Mouse (Mus musculus): ENCODE measurements around the gene Neurod2. TPM values are rescaled to one million over a fixed set of nuclear protein-coding genes. Genes with fewer than 3 reads are reported as not detected.

Neurod2 gene
- polyA plus RNA-seq, 1 experiment from 2014 or later, result 0.13 TPM

DNA sequence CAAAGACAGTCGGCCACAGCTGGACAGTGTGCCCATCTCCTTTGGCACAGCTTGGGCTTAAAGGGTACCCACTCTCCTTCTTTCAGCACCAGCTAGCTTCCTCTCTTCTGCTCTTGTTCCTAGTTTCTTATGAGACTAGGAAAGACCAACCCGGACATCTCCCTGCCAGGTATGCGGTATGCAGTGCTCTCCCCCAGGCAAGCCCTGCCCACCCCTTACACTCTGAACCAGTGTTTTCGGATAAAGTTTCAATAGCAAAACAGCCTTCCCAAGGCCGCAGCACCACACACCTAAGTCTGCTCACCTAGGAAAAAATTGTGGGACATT is 7.8 kb downstream of the Neurod2 start:
- H3K9me3 ChIP-seq (replicated peaks; ENCODE audit: control insufficient read depth, low read length), result no peaks in the 10 kb centered on the region
- no peaks in the 10 kb centered on the region for H3K36me3 ChIP-seq (replicated peaks; ENCODE audit: control insufficient read depth, insufficient read depth, low read depth, low read length)
- ATAC-seq (replicated peaks; ENCODE audit: insufficient number of reproducible peaks, low FRiP score, low TSS enrichment, low read depth) (no peak), DNase-seq (ENCODE audit: low spot score) (no peak)
- WGBS, result 3% methylated on average over 5 of the region's 5 CpGs
- H3K4me2 ChIP-seq (ENCODE audit: low read depth, low read length), result no peak overlapping the region
- peaks cover 94% of the 10 kb centered on the region for H3K27me3 ChIP-seq (ENCODE audit: control insufficient read depth, insufficient read depth, low read length)
- no peaks in the 10 kb centered on the region for H3K4me1 ChIP-seq (ENCODE audit: control insufficient read depth, insufficient read depth, low read length)
- H3K27ac ChIP-seq (replicated peaks; ENCODE audit: low read depth, low read length), result no peak overlapping the region
- H3K9ac ChIP-seq (replicated peaks; ENCODE audit: low read length), result no peak overlapping the region
- H3K4me3 ChIP-seq (ENCODE audit: low read depth, low read length), result no peak overlapping the region

DNA sequence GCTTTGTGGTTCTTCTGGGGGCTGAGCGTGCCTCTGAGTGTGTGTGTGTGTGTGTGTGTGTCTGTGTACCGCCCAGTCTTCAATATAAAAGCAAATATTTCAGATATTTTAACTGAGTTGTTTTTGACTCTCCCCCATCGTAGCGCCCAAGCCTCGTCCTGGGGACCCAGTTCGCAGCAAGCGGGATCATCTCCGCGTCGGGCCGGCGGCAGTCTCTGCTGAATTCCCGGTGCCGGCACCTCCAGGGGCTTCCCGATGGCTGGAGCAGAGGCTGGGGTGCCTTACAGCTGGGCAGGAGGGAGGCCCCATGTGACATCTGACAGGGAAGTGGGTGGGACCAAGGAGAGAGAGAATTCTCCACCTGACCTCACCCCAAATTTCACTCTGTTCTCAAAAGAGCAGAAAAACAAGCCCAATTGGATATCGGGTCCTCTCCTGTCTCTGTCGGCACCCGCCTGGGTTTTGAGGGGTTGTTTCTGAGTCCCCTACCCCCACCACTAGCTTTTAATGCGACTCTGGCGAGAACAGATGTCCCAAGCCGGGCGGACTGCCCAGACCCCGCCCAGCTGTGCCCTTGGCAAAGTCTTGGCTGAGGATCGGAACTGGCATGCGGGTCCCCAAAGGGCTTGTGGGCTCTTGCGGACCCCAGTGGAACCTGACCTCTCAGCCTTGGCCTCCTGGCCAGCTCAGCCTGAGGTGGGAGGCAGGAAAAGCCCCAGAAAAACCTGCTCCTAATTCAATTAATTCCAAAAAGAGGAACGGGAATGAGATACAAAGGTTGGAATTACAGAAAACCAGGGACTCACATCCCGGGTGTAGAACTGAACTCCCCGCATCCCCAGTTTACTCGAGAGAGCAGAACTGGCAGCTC is 8.4 kb downstream of the Neurod2 start:
- H3K4me3 ChIP-seq (ENCODE audit: low read depth, low read length), result no peak overlapping the region
- DNase-seq (ENCODE audit: low spot score) (no peak), ATAC-seq (replicated peaks; ENCODE audit: insufficient number of reproducible peaks, low FRiP score, low TSS enrichment, low read depth) (no peak)
- no peaks in the 10 kb centered on the region for H3K36me3 ChIP-seq (replicated peaks; ENCODE audit: control insufficient read depth, insufficient read depth, low read depth, low read length)
- no peaks in the 10 kb centered on the region for H3K4me1 ChIP-seq (ENCODE audit: control insufficient read depth, insufficient read depth, low read length)
- H3K9me3 ChIP-seq (replicated peaks; ENCODE audit: control insufficient read depth, low read length), result no peaks in the 10 kb centered on the region
- WGBS, result 2% methylated on average over 30 of the region's 30 CpGs
- H3K4me2 ChIP-seq (ENCODE audit: low read depth, low read length), result no peak overlapping the region
- H3K9ac ChIP-seq (replicated peaks; ENCODE audit: low read length), result no peak overlapping the region
- H3K27me3 ChIP-seq (ENCODE audit: control insufficient read depth, insufficient read depth, low read length), result peaks cover 96% of the 10 kb centered on the region
- H3K27ac ChIP-seq (replicated peaks; ENCODE audit: low read depth, low read length), result no peak overlapping the region

DNA sequence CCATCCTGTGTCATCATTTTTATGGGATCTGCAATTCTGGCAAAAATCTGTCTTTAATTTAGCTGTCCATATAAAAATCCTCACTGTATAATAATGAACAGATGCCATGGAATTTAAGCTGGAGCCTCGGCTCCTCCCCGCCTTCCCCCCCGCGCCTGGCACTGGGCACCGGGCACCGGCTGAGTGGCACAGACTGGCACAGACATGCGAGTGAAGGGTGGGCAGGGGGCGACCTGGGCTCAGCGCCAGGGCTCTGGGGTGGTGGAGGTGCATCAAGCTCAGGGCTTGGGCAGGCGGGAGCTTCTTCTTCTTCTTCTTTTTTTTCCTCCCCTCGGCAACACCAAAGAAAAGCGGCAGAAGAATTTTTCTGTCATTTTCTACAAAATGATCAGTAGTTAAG is 9.1 kb downstream of the Neurod2 start:
- ATAC-seq (replicated peaks; ENCODE audit: insufficient number of reproducible peaks, low FRiP score, low TSS enrichment, low read depth), result no peak
- Histone ChIP-seq H3K9me3 (replicated peaks; ENCODE audit: control insufficient read depth, low read length) (no peaks in the 10 kb centered on the region), H3K27me3 (ENCODE audit: control insufficient read depth, insufficient read depth, low read length) (peaks cover 90% of the 10 kb centered on the region), H3K9ac (replicated peaks; ENCODE audit: low read length) (no peak overlapping the region), H3K27ac (replicated peaks; ENCODE audit: low read depth, low read length) (no peak overlapping the region), H3K36me3 (replicated peaks; ENCODE audit: control insufficient read depth, insufficient read depth, low read depth, low read length) (no peaks in the 10 kb centered on the region), H3K4me2 (ENCODE audit: low read depth, low read length) (no peak overlapping the region), H3K4me3 (ENCODE audit: low read depth, low read length) (no peak overlapping the region), H3K4me1 (ENCODE audit: control insufficient read depth, insufficient read depth, low read length) (no peaks in the 10 kb centered on the region)
- DNase-seq (ENCODE audit: low spot score), result no peak
- WGBS, result 9% methylated on average over 12 of the region's 12 CpGs

DNA sequence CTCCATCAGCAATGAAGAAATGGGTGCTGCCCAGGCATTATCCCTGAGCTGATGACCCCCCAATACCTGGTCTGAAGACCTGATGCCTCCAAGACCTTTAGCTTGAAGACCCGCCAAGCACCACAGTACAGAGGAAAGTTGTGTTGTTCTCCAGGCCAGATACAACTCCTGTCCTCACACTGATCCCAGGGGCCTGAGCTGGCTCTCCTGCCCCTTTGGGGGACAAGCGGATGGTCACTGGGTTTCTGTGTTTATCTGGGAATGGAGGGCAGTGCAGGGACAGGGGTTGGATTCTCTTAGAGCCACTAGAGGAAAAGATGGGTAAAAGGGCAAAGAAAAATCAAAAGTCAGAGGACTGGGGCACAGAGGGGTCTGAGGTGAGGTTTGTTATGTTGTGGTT is 9.5 kb downstream of the Neurod2 start:
- Histone ChIP-seq H3K27ac (replicated peaks; ENCODE audit: low read depth, low read length) (no peak overlapping the region), H3K36me3 (replicated peaks; ENCODE audit: control insufficient read depth, insufficient read depth, low read depth, low read length) (no peaks in the 10 kb centered on the region), H3K27me3 (ENCODE audit: control insufficient read depth, insufficient read depth, low read length) (peaks cover 86% of the 10 kb centered on the region), H3K4me1 (ENCODE audit: control insufficient read depth, insufficient read depth, low read length) (no peaks in the 10 kb centered on the region), H3K4me3 (ENCODE audit: low read depth, low read length) (no peak overlapping the region), H3K4me2 (ENCODE audit: low read depth, low read length) (no peak overlapping the region), H3K9ac (replicated peaks; ENCODE audit: low read length) (no peak overlapping the region), H3K9me3 (replicated peaks; ENCODE audit: control insufficient read depth, low read length) (no peaks in the 10 kb centered on the region)
- ATAC-seq (replicated peaks; ENCODE audit: insufficient number of reproducible peaks, low FRiP score, low TSS enrichment, low read depth) (no peak), DNase-seq (ENCODE audit: low spot score) (no peak)
- WGBS, result 5% methylated on average over 2 of the region's 2 CpGs

DNA sequence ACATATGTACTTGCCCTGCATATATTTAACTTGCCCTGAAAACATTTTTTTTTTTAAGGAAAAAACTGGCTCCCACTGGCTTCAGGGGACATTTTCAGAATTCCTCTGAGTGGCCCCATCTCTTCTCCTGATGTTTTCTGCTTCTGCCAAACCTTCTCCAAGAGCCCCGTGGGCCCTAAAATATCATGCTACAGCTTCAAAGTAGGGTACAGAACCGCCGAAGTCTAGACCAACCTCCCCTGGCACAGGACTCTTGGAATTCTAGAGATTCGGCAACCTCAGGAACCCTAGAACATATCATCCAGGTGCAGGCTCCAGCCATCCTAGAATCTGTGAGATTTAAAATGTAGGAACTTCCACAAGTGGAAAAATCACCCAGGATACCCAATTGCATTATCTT is 9.9 kb downstream of the Neurod2 start:
- ATAC-seq (replicated peaks; ENCODE audit: insufficient number of reproducible peaks, low FRiP score, low TSS enrichment, low read depth), result no peak
- no peak for DNase-seq (ENCODE audit: low spot score)
- WGBS, result 14% methylated on average over 4 of the region's 4 CpGs
- Histone ChIP-seq H3K4me3 (ENCODE audit: low read depth, low read length) (no peak overlapping the region), H3K9ac (replicated peaks; ENCODE audit: low read length) (no peak overlapping the region), H3K4me2 (ENCODE audit: low read depth, low read length) (no peak overlapping the region), H3K27ac (replicated peaks; ENCODE audit: low read depth, low read length) (no peak overlapping the region), H3K27me3 (ENCODE audit: control insufficient read depth, insufficient read depth, low read length) (peaks cover 83% of the 10 kb centered on the region), H3K4me1 (ENCODE audit: control insufficient read depth, insufficient read depth, low read length) (no peaks in the 10 kb centered on the region), H3K9me3 (replicated peaks; ENCODE audit: control insufficient read depth, low read length) (no peaks in the 10 kb centered on the region), H3K36me3 (replicated peaks; ENCODE audit: control insufficient read depth, insufficient read depth, low read depth, low read length) (no peaks in the 10 kb centered on the region)

DNA sequence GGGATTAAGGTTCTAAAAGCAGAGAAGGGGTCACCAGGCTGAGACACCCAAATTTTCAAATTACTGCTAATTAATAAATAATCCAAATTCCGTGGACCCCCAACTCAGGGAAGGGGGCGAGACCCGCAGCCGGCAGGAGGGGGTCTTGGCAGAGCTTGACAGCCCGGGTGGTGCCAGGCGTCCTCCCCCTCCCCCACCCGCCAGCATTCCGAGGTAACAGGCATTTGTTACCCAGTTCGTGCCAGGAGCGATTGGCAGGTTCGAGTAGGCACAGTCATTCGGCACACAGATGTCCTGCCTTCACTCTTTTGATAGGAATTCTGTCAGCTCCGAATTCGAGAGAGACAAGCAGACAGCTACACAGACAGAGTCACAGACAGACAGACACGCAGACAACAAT is 10.3 kb downstream of the Neurod2 start:
- Histone ChIP-seq H3K9me3 (replicated peaks; ENCODE audit: control insufficient read depth, low read length) (no peaks in the 10 kb centered on the region), H3K4me3 (ENCODE audit: low read depth, low read length) (no peak overlapping the region), H3K4me1 (ENCODE audit: control insufficient read depth, insufficient read depth, low read length) (no peaks in the 10 kb centered on the region), H3K36me3 (replicated peaks; ENCODE audit: control insufficient read depth, insufficient read depth, low read depth, low read length) (no peaks in the 10 kb centered on the region), H3K9ac (replicated peaks; ENCODE audit: low read length) (no peak overlapping the region), H3K27ac (replicated peaks; ENCODE audit: low read depth, low read length) (no peak overlapping the region), H3K4me2 (ENCODE audit: low read depth, low read length) (no peak overlapping the region), H3K27me3 (ENCODE audit: control insufficient read depth, insufficient read depth, low read length) (peaks cover 82% of the 10 kb centered on the region)
- no peak for DNase-seq (ENCODE audit: low spot score)
- ATAC-seq (replicated peaks; ENCODE audit: insufficient number of reproducible peaks, low FRiP score, low TSS enrichment, low read depth), result no peak
- WGBS, result 3% methylated on average over 15 of the region's 15 CpGs

DNA sequence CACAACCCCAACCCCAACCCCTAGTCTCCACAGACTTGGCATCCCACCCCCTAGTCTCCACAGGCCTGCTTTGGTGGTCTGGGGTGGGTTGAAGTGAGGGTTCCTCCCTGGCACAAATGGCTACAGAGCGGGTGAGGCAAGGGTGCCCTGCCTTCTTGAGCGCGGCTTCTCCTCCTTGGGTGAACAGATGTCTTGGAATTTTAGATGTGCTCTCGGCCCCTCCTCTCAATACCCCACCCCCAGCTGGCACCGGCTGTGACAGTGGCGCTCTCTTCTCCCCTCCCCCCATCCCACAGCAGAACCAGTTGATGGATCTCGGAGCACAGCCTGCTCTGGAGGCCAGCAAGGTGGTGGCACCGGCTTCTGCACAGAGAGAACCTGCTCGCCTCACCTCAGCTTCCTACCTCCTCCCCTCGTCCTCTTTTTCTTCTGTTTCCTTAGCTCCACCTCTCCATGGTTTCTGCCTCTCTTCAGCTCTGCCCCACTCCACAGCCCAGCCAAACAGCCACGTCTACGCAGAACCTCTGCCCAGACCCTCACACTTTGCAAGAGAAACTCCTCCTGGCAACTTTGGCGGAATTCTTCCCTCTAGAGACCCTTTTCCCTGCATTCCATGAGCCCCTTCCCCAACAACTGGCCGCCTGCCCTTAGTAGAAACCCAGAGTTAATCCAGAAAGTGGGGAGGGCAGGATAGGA is 10.9 kb downstream of the Neurod2 start:
- H3K4me1 ChIP-seq (ENCODE audit: control insufficient read depth, insufficient read depth, low read length), result no peaks in the 10 kb centered on the region
- no peak for ATAC-seq (replicated peaks; ENCODE audit: insufficient number of reproducible peaks, low FRiP score, low TSS enrichment, low read depth)
- 2% methylated on average over 14 of the region's 14 CpGs for WGBS
- no peak overlapping the region for H3K9ac ChIP-seq (replicated peaks; ENCODE audit: low read length)
- H3K36me3 ChIP-seq (replicated peaks; ENCODE audit: control insufficient read depth, insufficient read depth, low read depth, low read length), result no peaks in the 10 kb centered on the region
- no peaks in the 10 kb centered on the region for H3K9me3 ChIP-seq (replicated peaks; ENCODE audit: control insufficient read depth, low read length)
- peaks cover 80% of the 10 kb centered on the region for H3K27me3 ChIP-seq (ENCODE audit: control insufficient read depth, insufficient read depth, low read length)
- H3K27ac ChIP-seq (replicated peaks; ENCODE audit: low read depth, low read length), result no peak overlapping the region
- H3K4me3 ChIP-seq (ENCODE audit: low read depth, low read length), result no peak overlapping the region
- no peak for DNase-seq (ENCODE audit: low spot score)
- no peak overlapping the region for H3K4me2 ChIP-seq (ENCODE audit: low read depth, low read length)

DNA sequence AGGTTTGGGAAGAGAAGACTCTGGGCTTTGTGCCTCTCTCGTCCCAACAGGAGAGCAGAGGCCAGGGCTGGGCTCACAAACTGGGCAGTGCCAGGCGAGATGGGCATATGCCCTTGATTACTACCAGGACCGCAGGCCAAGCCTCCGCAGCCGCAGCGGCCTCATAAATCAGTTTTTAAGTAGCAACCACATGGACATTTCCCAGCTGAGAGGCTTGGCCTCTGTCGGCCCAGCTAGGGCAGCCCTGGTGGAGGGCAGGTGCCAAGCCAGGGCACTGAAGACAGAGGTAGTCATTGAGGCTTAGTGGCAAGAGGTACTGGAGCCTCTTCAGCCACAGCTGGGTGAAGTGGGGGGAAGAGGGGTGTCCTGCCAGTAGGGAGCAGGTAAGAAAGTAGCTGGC is 12.0 kb downstream of the Neurod2 start:
- 2% methylated on average over 7 of the region's 7 CpGs for WGBS
- Histone ChIP-seq H3K27me3 (ENCODE audit: control insufficient read depth, insufficient read depth, low read length) (peaks cover 70% of the 10 kb centered on the region), H3K9me3 (replicated peaks; ENCODE audit: control insufficient read depth, low read length) (no peaks in the 10 kb centered on the region), H3K27ac (replicated peaks; ENCODE audit: low read depth, low read length) (no peak overlapping the region), H3K36me3 (replicated peaks; ENCODE audit: control insufficient read depth, insufficient read depth, low read depth, low read length) (no peaks in the 10 kb centered on the region), H3K4me3 (ENCODE audit: low read depth, low read length) (no peak overlapping the region), H3K9ac (replicated peaks; ENCODE audit: low read length) (no peak overlapping the region), H3K4me1 (ENCODE audit: control insufficient read depth, insufficient read depth, low read length) (no peaks in the 10 kb centered on the region), H3K4me2 (ENCODE audit: low read depth, low read length) (no peak overlapping the region)
- DNase-seq (ENCODE audit: low spot score) (no peak), ATAC-seq (replicated peaks; ENCODE audit: insufficient number of reproducible peaks, low FRiP score, low TSS enrichment, low read depth) (no peak)
